Mouse (Mus musculus): ENCODE data around the gene Pex12.
"Not testable (repeated sequence)": the region's sequence is repeated elsewhere in the genome, so short reads cannot be mapped to it uniquely, and the experiment has no call there.

Pex12 gene

GRCm38 (mm10) chr11:83285627-83286026 is 16.8 kb downstream of the Pex12 start:
- no peak for DNase-seq

- no peak for DNase-seq
These were observed 20.3 kb downstream of the Pex12 start for GRCm38 (mm10) chr11:83282084-83282483.

GRCm38 (mm10) chr11:83279691-83280090 is 22.7 kb downstream of the Pex12 start:
- DNase-seq = no peak

GRCm38 (mm10) chr11:83279024-83279423 is 23.4 kb downstream of the Pex12 start:
- no peak for DNase-seq

GRCm38 (mm10) chr11:83276251-83276650 is 26.1 kb downstream of the Pex12 start:
- no peak for DNase-seq

DNA sequence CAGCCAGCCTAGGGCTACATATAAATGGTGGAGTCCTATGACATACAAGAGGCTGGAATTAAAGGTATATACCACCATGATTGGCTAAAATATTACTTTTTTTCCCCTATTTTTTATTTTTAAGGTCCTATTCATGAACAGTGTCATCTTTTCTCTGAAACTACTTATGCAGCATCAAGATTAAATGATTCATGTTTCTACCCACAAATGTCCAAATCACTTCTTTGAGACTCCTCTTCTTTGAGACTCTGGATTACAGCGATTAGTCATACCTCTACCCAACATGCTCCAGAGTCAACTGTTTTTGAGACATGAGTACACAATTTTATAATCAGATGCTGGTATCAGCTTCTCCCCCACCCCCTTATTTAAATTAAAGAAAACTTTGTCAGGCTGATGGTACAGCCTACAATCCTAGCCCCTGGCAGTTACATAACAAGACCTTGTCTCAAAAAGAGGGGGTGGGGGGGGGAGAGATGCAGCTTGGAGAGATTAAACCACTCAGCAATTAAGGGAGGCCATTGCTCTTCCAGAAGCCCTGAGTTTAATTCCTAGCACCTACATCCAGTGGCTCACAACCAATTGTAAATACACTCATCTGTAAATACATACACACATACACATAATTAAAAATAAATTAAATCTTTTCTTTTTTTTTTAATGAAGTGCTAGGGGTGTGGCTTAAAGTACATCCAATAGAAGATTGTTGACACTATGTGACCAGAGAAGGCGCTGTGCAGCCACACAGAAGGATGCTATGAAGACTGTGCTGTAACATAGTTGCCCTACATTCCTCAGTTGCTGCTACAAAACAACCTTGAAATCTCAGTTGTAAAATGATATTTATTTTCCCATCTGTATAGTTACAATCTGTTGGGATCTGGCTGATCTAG is 30.2 kb downstream of the Pex12 start:
- peak; percentile 26 to 58 for DNase-seq

- peak; percentile 85 to 89 for DNase-seq
These were observed 31.0 kb downstream of the Pex12 start for GRCm38 (mm10) chr11:83271151-83271950.

GRCm38 (mm10) chr11:83270842-83271150 is 31.6 kb downstream of the Pex12 start:
- DNase-seq = no peak

- no peak for DNase-seq
These were observed 39.2 kb downstream of the Pex12 start for GRCm38 (mm10) chr11:83263146-83263545.

DNA sequence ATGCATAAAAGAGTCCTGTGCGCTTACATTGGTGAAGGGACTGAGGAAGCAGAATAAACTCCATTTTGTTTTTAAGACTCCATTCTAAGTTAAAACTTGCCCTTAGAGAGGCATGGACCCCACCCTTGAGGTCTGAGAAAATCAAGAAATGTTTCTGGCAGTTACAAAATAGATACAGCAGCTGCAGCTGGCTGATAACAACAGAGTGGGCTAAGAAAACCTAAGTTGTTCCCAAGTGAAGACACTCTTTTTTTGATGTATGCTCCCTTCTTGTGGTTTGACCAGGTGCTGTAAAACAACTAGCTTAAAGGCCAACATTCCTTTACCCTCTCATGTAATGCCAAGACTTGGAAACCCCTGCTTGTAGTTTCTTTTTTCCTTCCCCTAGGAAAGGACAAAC is 39.7 kb downstream of the Pex12 start:
- no peak for DNase-seq

GRCm38 (mm10) chr11:83257211-83257610 is 45.2 kb downstream of the Pex12 start:
- DNase-seq = not testable (repeated sequence)
